Mouse (Mus musculus): Measurements from ENCODE around the gene Stap2. TPM values are rescaled to one million over a fixed set of nuclear protein-coding genes. Genes with fewer than 3 reads are reported as not detected.

Stap2 gene
- polyA plus RNA-seq, 1 experiment from 2014 or later, result 22.0 TPM

DNA sequence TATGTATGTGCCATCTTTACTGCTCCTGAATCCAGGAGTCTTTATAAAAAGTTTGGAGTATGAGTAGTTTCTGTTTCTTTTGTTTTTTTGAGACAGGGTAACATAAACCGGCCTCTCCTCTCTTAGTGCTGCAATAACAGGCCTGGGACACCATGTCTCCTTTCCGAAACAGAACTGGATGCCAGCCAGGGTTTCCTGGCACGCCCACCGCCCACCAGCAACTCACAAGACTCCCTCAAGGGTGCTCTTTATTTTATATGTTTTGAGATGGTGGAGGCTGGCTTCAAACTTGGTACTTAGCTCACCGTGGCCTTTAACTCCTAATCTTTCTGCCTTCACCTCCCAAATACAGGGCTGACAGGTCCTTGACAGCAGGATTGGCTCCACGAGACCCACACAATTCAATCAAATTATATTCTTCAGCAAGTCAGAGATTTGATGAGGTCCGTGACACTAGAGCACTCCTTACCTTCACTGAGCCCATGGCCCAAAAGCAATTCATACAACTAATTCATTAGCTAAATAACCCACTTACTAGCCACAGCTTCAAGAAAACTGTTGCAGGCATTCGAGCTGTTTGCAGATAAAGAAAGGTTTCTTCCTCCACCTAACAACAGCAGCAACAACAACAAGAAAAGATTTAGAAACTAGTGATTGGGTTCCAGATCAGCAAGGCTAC is 33.3 kb upstream of the Stap2 start:
- TF ChIP-seq CTCF (IDR thresholded peaks at IDR 0.05; ENCODE audit: low read depth), result no peak

DNA sequence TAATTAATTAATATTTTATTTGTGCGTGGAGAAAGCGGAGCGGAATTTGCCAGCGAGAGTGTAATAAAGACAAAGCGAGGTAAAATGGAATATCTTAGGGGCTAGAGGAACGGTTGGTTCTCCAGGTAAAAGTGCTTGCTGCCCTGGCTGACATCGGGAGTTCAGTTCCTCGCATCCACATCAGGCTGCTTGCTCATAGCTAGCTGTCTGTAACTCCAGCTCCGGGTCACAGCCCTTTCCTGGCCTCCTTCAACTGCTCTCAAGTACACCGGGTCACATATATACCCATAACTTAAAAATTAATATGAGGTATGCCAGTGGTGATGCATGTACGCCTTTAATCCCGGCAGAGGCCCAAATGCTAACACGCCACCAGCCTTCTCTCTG is 31.5 kb upstream of the Stap2 start:
- Histone ChIP-seq H3K36me3 (ENCODE audit: insufficient read depth, low read length) (peaks cover 9% of the 10 kb centered on the region; the same call in 1 of the 2 replicates), H3K4me2 (ENCODE audit: low read length) (peak overlapping the region; percentile 50), H3K9me3 (replicated peaks; ENCODE audit: low read length) (no peaks in the 10 kb centered on the region), H3K27me3 (ENCODE audit: insufficient read depth, low read length) (no peaks in the 10 kb centered on the region), H3K4me3 (replicated peaks; ENCODE audit: low read depth, low read length) (no peak overlapping the region; the same call in 1 of the 2 replicates), H3K4me1 (replicated peaks; ENCODE audit: insufficient read depth, low read length) (peaks cover 30% of the 10 kb centered on the region), H3K9ac (ENCODE audit: low read depth, low read length) (peak overlapping the region; percentile 2; the same call in 1 of the 2 replicates), H3K27ac (no peak overlapping the region)
- DNase-seq (ENCODE audit: low spot score), result no peak
- no peak; the same call in 1 of the 2 replicates for TF ChIP-seq CTCF (IDR thresholded peaks at IDR 0.05; ENCODE audit: low read depth)
- 37% methylated on average over 13 of the region's 13 CpGs for WGBS
- ATAC-seq (replicated peaks; ENCODE audit: low FRiP score, low read depth), result peak; percentile 1; the same call in 1 of the 2 replicates

More for the DNA sequence above, 33.3 kb upstream of the Stap2 start:
- Histone ChIP-seq H3K4me1 (replicated peaks; ENCODE audit: insufficient read depth, low read length) (peaks cover 23% of the 10 kb centered on the region), H3K36me3 (ENCODE audit: insufficient read depth, low read length) (peaks cover under 1% of the 10 kb centered on the region; the same call in 1 of the 2 replicates), H3K9ac (ENCODE audit: low read depth, low read length) (no peak overlapping the region), H3K4me3 (replicated peaks; ENCODE audit: low read depth, low read length) (no peak overlapping the region), H3K9me3 (replicated peaks; ENCODE audit: low read length) (no peaks in the 10 kb centered on the region), H3K27ac (no peak overlapping the region), H3K4me2 (ENCODE audit: low read length) (no peak overlapping the region), H3K27me3 (ENCODE audit: insufficient read depth, low read length) (no peaks in the 10 kb centered on the region)
- 80% methylated on average over 8 of the region's 8 CpGs for WGBS
- DNase-seq (ENCODE audit: low spot score) (no peak), ATAC-seq (replicated peaks; ENCODE audit: low FRiP score, low read depth) (no peak)

- ATAC-seq (replicated peaks; ENCODE audit: low FRiP score, low read depth), result peak; percentile 91
- under 1% methylated on average over 74 of the region's 74 CpGs for WGBS
- peaks cover 29% of the 10 kb centered on the region for H3K4me1 ChIP-seq (replicated peaks; ENCODE audit: insufficient read depth, low read length)
Measured at GRCm38 (mm10) chr17:56036176-56036900, 31.0 kb upstream of the Stap2 start, which contains the start of gene Sh3gl1. Gene Sh3gl1 (minus strand): TSS chr17:56036635.

DNA sequence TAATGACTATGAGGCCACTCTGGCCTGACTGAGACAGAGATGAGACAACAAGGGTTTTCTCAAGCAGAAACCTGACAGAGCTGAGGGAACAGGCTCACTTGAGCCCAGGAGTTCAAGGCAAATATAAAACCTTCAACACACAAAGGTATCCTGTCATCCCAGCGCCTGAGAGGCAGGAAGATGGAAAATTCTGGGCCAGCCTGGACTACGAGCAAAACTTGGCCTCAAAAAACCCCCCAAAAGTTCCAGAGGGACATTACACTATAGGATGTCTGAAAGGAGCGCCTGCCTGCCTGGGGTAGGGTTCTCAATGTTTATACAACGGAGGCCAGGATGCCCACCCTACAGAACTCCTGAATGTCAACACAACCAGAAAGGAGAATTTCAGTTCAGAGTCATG is 29.8 kb upstream of the Stap2 start:
- Histone ChIP-seq H3K4me3 (replicated peaks; ENCODE audit: low read depth, low read length) (peak overlapping the region; percentile 97), H3K9me3 (replicated peaks; ENCODE audit: low read length) (no peaks in the 10 kb centered on the region), H3K4me2 (ENCODE audit: low read length) (peak overlapping the region; percentile 64), H3K36me3 (ENCODE audit: insufficient read depth, low read length) (peaks cover 9% of the 10 kb centered on the region; the same call in 1 of the 2 replicates), H3K27me3 (ENCODE audit: insufficient read depth, low read length) (no peaks in the 10 kb centered on the region), H3K9ac (ENCODE audit: low read depth, low read length) (peak overlapping the region; percentile 97; the same call in 1 of the 2 replicates), H3K4me1 (replicated peaks; ENCODE audit: insufficient read depth, low read length) (peaks cover 19% of the 10 kb centered on the region), H3K27ac (no peak overlapping the region)
- WGBS, result 58% methylated on average over 4 of the region's 4 CpGs
- DNase-seq (ENCODE audit: low spot score) (no peak), ATAC-seq (replicated peaks; ENCODE audit: low FRiP score, low read depth) (no peak)
- no peak for TF ChIP-seq CTCF (IDR thresholded peaks at IDR 0.05; ENCODE audit: low read depth)

More at GRCm38 (mm10) chr17:56036176-56036900, 31.0 kb upstream of the Stap2 start, which contains the start of gene Sh3gl1:
- Histone ChIP-seq H3K4me2 (ENCODE audit: low read length) (peak within 1 kb of the TSS; percentile 64), H3K9me3 (replicated peaks; ENCODE audit: low read length) (no peaks in the 10 kb centered on the region), H3K27me3 (ENCODE audit: insufficient read depth, low read length) (no peaks in the 10 kb centered on the region), H3K36me3 (ENCODE audit: insufficient read depth, low read length) (peaks cover 9% of the 10 kb centered on the region; the same call in 1 of the 2 replicates), H3K4me3 (replicated peaks; ENCODE audit: low read depth, low read length) (peak within 1 kb of the TSS; percentile 97), H3K27ac (peak within 1 kb of the TSS; percentile 93), H3K9ac (ENCODE audit: low read depth, low read length) (peak within 1 kb of the TSS; percentile 97)
- peak; percentile 99 for DNase-seq (ENCODE audit: low spot score)
- TF ChIP-seq CTCF (IDR thresholded peaks at IDR 0.05; ENCODE audit: low read depth), result peak; percentile 100

- Histone ChIP-seq H3K27ac (no peak overlapping the region), H3K4me1 (replicated peaks; ENCODE audit: insufficient read depth, low read length) (peaks cover 19% of the 10 kb centered on the region), H3K27me3 (ENCODE audit: insufficient read depth, low read length) (no peaks in the 10 kb centered on the region), H3K9me3 (replicated peaks; ENCODE audit: low read length) (no peaks in the 10 kb centered on the region), H3K4me2 (ENCODE audit: low read length) (peak overlapping the region; percentile 64), H3K9ac (ENCODE audit: low read depth, low read length) (peak overlapping the region; percentile 97; the same call in 1 of the 2 replicates), H3K4me3 (replicated peaks; ENCODE audit: low read depth, low read length) (no peak overlapping the region), H3K36me3 (ENCODE audit: insufficient read depth, low read length) (peaks cover 10% of the 10 kb centered on the region; the same call in 1 of the 2 replicates)
- ATAC-seq (replicated peaks; ENCODE audit: low FRiP score, low read depth), result no peak
- DNase-seq (ENCODE audit: low spot score), result no peak
- 74% methylated on average over 6 of the region's 6 CpGs for WGBS
- TF ChIP-seq CTCF (IDR thresholded peaks at IDR 0.05; ENCODE audit: low read depth), result no peak
Measured at GRCm38 (mm10) chr17:56034726-56035100, 29.3 kb upstream of the Stap2 start.

DNA sequence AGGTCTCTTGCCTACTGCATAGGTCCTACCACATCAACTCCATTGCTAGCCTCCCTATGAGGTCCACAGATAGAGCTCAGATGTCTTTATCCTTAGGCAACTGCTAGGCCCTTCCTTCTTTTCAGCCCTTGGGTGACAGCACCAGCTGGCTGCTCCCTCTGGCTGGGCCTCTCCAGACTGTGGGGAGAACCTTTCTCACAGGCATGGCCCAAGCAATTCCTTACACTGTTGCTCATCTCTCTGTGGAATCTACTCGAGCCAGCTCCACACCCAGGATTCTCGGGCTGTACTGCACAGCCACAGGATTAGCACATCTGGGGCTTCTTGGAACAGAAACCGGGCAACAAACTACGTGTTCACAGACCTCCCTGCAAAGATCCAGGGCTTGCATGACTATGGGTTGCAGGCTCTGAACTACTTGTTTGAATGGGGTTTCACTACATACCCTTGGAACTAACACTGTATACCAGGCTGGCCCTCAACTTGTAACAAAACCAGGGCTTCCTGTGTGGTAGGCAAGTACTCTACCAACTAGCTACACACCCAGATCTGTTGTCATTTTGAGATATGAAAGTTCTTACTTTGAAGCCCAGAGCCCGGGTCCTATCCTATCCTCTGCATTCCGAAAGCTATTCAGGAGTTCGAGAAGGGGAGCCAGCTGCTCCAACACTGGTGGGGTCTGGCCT is 28.8 kb upstream of the Stap2 start:
- H3K4me1 ChIP-seq (replicated peaks; ENCODE audit: insufficient read depth, low read length), result peaks cover 19% of the 10 kb centered on the region
- no peak overlapping the region for H3K4me3 ChIP-seq (replicated peaks; ENCODE audit: low read depth, low read length)
- no peak for ATAC-seq (replicated peaks; ENCODE audit: low FRiP score, low read depth)
- no peak overlapping the region for H3K9ac ChIP-seq (ENCODE audit: low read depth, low read length)
- no peak for DNase-seq (ENCODE audit: low spot score)
- no peak for TF ChIP-seq CTCF (IDR thresholded peaks at IDR 0.05; ENCODE audit: low read depth)
- no peaks in the 10 kb centered on the region for H3K9me3 ChIP-seq (replicated peaks; ENCODE audit: low read length)
- WGBS, result 84% methylated on average over 7 of the region's 7 CpGs
- H3K27me3 ChIP-seq (ENCODE audit: insufficient read depth, low read length), result no peaks in the 10 kb centered on the region
- peaks cover 12% of the 10 kb centered on the region; the same call in 1 of the 2 replicates for H3K36me3 ChIP-seq (ENCODE audit: insufficient read depth, low read length)
- H3K27ac ChIP-seq, result no peak overlapping the region
- H3K4me2 ChIP-seq (ENCODE audit: low read length), result no peak overlapping the region; the same call in 1 of the 2 replicates

Measured in kidney, postnatal 0 days (tissue).